Mouse (Mus musculus) ovary, postnatal 36 days (tissue): ENCODE results near the gene Olfr532.
"Not testable (repeated sequence)": the region's sequence is repeated elsewhere in the genome, so short reads cannot be mapped to it uniquely, and the experiment has no call there.

Experiments used
- DNase-seq: peaks from one replicate; pipeline ENCODE4 v3.0.0; 2022; ENCODE audit warnings: low spot score, mixed read lengths

Olfr532 gene

GRCm38 (mm10) chr7:140421539-140421938 is at the start of gene Olfr532:
TSS of gene Olfr532 (minus strand) at chr7:140421639.
- no peak for DNase-seq

GRCm38 (mm10) chr7:140463070-140463469 is 41.6 kb upstream of the Olfr532 start, which contains the start of gene Olfr533:
TSS of gene Olfr533 (plus strand) at chr7:140463370.
- not testable (repeated sequence) for DNase-seq

GRCm38 (mm10) chr7:140443141-140443540 is 21.7 kb upstream of the Olfr532 start:
- DNase-seq = no peak

DNA sequence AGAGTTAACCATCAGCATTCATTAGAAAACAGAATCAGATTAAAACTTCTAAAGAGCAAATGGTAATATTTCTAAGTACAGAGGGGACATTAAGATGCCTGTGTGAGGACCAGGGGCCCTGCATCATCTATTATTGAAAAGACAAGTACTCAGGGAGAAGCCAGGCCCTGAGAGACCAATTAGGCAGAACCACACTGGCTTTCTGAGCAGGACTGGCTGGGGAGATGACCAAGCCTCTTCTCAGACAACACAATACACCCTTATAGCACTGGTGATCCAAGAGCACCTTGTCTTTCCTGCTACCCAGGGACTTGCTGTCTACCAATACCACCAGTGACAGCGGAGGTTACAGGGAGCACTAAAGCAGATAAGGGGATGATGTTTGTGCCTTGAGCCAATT is 18.6 kb downstream of the Olfr532 start, which contains the start of gene Olfr531:
Olfr531 (minus strand) TSS at position 101 of the 400 bp plus-strand sequence.
- DNase-seq = no peak

GRCm38 (mm10) chr7:140376911-140377310 is 44.5 kb downstream of the Olfr532 start:
- no peak for DNase-seq

DNA sequence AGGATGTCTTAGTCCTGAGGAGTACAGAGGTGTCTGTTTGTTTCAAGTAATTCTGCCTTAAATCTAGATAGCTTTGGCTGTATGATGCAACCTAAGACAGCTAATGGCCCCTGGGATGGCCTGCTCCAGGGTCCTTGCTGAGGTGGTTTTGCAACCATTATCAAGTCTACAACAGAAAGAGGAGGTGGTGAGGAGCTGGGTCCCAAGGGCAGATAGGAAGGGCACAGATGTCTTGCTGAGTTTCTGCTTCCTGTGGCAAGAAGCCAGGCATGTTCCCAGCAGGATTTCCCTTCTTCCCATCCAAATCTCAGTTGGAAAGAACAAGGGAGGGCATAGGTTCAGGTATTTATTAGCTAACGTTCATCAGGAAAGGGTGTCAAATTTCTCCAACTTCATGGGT is 45.2 kb downstream of the Olfr532 start, which contains the start of gene Olfr530:
Olfr530 (minus strand) TSS at position 101 of the 400 bp plus-strand sequence.
- no peak for DNase-seq

DNA sequence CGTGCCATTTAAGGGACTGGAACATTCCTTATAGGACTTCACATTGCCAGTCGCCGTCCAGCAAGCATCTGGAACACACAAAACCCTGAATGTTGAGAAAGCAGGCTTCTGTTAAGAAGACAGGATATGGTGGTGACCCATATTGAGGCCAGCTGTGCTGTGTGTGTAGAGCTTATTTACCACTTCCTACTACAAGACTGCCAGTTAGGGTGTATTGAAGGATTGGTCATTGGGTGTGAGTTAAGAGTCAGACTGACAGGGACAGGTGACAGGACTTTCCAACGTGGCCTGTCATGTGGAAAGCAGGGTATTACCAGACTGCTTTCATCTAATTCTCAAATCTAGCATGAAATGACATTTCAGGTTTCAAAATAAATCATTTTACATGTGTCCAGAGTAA is 47.1 kb downstream of the Olfr532 start:
- DNase-seq = no peak
